Mouse (Mus musculus) lung, postnatal 36 days (tissue): ENCODE measurements around the gene Ikbkg.
"Not testable (repeated sequence)": the region's sequence is repeated elsewhere in the genome, so short reads cannot be mapped to it uniquely, and the experiment has no call there.

Experiments
- DNase-seq: peaks from one replicate; pipeline ENCODE4 v3.0.0; 2022; ENCODE audit warnings: mixed read lengths

The Ikbkg gene

DNA sequence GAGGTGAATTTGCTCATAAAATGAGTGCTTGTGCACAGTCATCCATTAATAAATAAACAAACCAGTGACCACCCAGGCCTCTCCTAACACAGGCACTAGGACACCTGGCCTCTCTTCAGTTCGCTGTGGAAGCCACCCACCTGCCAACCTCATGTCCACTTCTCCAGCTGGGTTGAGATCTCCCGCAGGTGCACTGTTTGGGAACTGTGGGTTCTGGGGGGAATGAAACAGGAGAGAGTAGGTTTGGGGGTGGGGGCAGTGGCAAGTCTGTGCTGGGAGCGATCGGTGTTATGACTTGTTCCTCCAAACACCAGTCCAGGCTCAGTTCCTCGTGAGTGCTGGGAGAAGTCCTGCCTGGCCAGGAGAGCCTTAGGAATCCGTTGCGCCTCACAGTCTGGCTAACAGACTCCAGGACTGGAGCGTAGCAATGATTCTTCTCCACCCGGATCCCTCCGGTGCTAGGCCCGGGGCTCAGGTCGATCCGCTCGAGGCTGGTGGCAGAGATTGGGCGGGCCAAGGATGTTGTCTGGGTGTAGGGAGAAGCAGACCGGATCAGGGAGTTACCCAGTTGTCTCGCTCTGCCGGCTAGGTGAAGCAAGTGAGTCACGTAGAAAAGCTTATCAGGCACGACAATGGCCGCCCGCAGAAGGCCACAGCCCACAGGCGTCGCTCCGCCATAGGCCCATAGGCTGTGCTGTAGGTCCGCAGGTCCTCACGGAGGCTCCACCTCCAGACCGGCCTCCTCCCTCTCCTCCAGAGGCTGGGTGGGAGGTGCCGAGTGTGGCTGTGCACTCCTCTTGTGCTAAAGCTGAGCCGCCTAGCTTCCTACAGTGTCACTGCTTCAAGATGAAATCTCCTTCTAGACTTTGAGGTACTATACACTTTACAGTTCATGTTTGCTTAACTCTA, at the start of gene Ikbkg, which contains the start of gene Fam3a:
TSS of gene Ikbkg (plus strand) at position 756 of the 909 bp plus-strand sequence.
TSS of gene Fam3a (minus strand) at position 738 of the 909 bp plus-strand sequence.
- peak; percentile 92 for DNase-seq

DNA sequence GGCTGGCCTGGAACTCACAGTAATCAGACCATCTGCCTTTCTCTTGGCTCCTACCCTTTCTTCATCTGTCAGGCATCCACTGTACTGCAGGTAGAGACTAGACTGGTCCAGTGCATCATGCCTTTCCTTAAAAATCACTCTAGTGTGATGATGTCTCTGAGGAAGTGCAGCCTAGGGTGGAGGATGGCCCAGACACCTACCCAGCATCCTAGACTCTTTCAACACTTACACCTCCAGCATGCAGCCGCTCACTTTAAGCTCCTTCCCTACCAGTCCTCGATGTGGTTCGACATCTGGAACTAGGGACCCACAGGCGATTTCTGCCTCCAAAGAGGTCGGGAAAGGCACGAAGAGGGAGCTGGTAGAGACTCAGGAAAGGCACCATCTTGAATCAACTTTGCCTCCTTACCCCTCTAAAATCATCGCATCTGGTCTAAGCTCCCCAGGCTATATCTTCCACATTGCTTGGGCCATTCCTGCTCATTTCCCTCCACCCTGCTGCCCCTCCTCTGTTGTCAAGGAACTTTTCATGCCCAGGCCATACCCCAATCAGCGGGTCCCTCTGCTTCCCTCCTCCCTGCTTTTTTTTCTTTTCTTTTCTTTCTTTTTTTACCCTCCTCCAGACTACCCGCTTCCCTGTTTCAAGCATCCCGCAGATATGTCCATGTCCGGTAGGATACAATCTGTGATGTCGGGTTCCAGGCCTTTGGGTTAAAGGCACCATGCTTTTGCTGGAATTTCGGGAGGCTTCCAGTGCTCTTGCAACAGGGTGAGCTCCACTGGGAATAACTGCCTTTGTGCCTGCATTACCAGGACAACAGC, 40.2 kb upstream of the Ikbkg start:
- no peak for DNase-seq

DNA sequence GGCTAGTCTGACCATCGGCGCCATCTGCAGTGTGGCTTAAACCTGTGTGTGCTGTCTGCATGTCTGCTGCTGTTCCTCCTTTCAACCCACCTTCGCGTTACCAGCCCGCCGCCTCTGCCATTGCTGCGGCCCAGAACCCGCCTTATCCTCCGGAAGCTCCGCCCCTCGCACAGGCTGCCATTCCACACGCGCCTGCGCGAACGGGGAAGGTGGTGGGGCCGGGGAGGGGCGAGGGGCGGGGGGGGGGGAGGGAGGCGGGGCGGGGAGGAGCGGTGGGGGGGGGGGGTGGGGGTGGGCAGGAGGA, 39.7 kb upstream of the Ikbkg start, which contains the start of gene Lage3:
TSS of gene Lage3 (minus strand) at position 152 of the 304 bp plus-strand sequence.
- DNase-seq = peak; percentile 88

DNA sequence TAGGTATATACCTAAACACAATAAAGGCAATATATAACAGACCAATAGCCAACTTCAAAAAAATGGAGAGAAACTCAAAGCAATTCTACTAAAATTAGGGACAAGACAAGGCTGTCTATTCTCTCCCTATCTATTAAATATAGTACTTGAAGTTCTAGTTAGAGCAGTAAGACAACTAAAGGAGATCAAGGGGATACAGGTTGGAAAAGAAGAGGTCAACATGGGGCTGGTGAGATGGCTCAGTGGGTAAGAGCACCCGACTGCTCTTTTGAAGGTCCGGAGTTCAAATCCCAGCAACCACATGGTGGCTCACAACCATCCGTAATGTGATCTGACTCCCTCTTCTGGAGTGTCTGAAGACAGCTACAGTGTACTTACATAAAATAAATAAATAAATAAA, 36.0 kb upstream of the Ikbkg start:
- not testable (repeated sequence) for DNase-seq

DNA sequence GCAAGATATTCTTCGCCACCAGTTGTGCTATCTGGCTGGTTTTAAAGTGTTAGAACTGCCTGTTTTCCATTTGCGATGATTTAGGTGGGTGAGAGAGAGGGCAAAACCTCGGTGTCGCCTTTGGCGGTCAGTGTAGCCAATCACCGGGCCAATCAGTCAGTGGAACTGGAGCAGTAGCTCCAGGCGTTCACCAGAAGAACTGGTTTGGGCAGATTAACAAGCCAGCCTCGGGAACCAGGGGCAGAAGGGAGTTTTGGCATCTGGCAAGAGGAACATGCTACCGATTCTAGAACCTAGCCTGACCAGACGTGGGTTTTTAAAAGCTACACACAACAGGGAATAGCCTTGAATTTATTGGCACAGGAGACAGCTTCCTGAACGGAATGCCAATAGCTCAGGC, 33.9 kb upstream of the Ikbkg start:
- peak; percentile 35 for DNase-seq

DNA sequence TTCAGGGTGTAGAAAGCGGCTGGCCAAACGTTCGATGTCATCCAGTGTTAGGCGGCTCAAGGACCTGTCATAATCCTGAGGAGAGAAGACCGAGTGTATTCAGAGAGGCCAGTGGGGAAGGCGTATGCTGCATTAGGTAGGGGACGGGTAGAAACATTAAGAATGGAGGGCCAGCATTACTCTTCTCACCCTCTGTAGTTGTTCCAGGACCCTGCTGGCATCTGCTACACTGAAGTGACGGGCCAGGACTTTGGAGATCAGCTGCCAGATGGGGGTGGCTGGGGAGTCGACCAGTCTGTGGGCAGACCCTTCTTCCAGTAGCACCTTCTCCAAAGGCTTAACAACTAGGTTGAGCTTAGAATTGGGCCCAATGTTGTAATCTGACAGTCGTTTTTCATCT, 25.6 kb upstream of the Ikbkg start:
- DNase-seq = no peak

DNA sequence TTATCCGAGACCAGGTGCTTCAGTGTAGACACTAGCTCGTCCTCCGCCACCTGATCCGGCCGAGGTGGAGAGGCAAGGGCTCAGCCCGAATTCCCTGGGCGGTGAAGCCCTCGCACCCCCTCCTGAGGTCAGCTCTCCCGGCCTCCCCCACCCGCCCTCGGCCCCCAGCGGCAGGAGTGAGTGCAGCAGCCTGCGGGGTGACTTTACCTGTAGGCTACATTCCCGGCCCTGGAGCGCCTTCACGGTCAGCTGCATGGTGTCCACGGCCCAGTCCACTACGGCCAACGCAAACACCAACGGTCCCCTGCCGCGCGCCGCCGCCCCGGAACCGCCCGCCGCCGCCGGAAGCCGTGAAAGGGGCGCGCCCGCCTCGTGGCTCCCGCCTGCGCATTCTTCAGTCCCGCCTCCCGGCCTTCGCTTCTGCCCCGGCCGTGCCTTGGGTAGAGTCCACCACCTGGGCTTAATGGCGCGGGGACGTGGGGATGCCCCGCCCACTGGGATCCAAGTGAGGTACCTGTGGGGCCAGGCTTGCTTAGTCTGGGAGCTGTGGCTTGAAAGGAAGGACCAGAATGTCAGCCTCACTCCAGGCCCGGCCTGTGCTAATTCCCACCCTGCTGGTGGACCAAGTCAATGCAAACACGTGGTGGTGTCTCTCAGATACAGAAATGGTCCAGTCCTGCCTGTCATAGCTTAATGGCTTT, 24.7 kb upstream of the Ikbkg start:
- peak; percentile 75 for DNase-seq

DNA sequence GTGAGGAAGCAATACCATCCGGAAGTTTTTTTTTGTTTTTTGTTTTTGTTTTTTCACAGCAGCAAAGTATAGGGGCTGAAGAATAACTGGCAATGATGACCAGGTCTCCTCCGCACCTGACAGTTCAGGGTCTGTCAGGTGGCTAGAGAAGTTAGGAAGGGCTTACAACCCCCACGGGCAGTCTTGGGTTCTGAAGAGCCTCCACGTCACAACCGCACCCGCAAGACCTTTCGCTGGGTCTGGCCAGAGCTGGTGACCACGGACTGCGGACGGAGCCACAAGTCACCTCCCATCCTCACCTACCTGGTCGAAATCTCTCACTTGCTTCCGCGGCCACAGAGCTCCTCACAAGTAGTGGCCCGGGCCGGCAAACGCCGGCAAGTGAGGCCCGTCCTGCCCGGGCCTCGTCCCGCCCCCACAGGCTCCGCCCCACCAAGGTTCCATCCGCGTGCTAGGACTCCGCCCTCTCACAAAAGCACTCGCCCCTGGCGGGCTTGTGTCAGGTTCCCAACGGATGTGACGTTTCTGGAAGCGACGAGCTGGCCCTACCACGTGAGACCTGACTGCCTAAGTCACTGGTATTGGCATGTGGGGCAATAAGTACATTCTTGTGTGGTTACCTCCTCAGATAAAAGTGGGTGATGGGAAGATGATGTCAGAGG, 20.1 kb upstream of the Ikbkg start, which contains the start of the genes Ubl4a and Slc10a3:
TSS of gene Ubl4a (minus strand) at position 331 of the 662 bp plus-strand sequence.
TSS of gene Slc10a3 (minus strand) at position 462 of the 662 bp plus-strand sequence.
- DNase-seq = peak; percentile 93

DNA sequence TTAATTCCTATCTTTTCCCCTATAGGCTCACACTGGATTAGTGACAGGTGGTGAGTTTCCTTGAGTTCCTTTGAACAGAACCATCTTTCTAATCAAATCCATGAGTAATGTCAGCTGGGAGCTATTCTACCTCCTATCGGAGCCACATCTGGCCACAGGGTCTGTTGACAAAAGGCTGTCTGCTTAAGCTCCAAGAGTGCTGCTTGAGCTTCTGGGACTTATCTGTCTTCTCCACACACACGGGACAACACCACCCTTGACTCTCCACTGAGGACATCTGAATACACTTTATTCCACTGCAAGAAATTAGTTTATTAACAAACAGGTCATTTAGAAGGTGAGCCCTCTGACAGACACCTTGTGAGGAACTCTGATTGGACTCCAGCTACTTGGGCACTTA, 8.6 kb upstream of the Ikbkg start:
- DNase-seq = no peak

DNA sequence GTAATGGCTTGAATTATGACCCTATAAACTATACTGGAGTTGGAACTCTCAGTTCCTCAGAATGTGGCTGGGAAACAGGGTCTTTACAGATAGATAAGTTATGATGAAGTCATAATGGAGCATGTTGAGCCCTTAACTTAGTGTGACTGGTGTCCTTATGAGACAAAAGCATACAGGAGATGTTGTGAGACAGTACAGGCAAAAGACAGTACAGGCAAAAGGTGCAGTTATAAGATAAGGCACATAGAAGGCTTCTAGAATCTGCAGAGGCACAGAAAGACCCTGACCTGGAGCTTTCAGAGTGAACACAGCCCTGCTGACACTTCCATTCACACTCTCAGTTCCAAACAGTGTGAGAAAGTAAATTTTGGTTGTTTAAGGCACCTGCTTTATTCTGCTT, 4.9 kb upstream of the Ikbkg start:
- DNase-seq = no peak

DNA sequence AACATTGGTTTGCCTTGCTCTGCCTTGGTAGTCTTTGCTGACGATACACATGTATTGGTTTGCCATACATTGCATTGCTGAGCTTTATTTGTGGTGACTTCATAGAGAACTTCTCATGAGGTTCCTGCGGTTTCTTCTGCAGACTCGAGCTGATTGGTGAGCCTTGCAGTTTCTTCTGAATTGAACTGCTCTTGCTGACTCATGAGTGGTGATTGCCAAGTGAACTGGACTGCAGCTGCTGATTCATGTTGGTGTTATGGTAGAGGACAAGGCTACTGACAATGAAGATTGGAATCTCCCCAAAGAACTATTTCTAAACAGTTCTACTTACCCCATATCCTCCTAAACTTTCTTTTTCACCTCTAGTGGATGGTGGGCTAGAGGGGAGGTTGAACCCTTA, 7.0 kb downstream of the Ikbkg start:
- no peak for DNase-seq

DNA sequence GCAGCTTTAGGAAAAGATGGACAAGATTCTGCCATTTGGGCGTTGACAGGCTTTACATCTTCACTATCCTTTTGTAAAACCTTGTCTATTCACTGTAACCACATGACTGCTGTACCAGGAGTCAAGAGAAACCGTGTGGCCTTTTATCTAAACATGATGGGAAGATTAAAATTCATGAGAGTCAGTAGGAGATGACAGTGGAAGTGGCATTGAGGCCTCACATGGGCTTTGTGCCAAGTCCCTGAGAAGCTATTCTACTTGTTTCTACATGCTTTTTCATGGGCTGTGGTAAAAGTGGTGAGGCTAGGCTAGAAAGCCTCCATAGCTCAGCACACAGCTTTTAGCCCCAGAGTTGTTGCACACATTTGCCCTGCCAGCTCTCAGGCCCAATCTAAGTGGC, 15.2 kb downstream of the Ikbkg start:
- DNase-seq = no peak

DNA sequence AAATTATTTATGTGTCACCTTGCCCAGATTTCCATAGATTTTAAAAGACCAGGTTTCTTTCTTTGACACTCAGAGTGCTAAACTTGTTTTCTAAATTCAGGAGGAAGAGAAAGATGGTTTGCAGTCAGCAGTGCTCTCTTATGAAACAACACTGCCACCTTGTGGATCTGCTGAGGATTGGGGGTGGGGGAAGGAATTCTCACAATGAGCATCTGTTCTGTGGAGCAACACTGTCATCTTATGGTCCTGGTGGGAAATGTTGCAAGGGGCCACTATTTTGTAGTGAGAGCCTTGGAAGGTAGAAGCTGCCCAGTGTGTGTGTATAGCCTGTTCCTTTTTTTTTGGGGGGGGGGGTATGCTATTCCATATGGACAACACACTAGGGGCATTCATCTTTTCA, 20.3 kb downstream of the Ikbkg start:
- peak; percentile 83 for DNase-seq

DNA sequence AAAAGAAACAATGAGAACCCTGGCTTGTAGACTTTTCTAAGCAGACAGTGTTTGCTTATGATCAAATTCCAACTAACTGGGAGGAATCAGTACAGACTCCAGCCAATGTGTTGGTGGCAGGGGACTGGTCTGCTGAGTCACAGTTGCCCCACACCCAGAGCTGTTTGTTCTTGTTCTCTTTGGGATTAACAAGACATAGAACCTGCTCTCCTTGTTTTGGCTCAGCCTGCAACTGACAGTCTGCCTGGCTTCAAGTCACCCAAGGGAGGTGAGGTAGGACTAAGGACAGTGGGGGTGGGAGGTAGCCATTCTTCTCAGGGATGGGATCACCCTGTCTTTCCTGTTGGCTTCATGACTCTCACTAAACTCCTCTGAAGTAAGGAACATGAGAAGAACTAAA, 31.4 kb downstream of the Ikbkg start:
- DNase-seq = peak; percentile 51

DNA sequence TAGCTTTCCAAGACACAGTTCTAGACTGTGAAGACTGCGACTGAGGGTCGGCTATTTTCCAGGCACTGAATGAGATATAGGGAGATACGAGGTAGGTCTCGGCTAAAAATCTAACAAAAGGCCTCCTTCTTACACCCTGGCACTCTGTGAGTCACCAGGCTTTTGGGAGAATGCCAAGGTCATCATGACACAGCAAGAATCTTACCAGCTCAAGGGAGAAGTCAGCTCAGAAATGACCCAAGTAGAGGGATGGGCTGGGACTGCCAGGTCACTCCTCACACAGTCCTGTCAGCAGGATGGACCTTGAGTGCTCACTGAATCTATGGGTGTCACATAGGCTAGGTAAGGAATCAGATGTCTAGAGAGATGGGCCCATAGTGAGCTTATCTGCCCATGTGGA, 32.1 kb downstream of the Ikbkg start:
- peak; percentile 82 for DNase-seq

DNA sequence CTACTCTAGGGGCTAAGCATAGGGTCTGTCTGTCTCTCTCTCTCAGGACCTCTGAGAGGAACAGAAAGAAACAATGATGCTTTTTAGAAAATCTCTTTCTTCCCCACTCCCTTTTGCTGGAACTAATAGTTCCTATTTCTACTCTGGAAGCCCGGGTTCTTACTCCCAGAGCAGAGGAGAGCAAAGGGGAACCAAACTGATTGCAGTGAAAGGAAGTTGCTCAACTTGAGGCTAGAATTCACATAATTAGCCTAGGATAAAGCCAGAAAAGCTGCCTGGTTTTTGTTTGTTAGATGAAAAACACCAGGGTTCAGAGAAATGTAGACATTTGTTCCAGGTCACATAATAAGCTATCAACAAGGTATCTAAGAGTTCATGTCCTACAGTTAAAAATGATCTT, 33.2 kb downstream of the Ikbkg start:
- peak; percentile 5 for DNase-seq

DNA sequence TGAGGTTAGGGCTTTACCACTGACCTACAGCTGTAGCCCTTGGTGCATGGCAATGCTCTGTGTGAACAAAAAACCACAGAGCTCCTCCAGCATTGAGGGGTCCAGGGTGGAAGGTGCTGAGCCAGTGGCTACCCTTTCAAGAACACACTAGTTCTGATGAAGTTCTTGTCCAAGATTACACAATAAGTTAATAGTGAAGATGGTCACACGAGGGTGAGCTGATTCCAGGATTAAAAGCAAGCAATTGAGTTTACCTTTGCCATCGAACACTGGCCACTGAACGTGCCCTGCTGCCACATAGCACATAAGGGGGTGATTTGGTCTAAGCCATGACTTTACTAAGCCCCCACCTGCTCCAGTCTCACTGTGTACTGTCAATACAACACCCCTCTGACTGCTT, 34.0 kb downstream of the Ikbkg start:
- no peak for DNase-seq

DNA sequence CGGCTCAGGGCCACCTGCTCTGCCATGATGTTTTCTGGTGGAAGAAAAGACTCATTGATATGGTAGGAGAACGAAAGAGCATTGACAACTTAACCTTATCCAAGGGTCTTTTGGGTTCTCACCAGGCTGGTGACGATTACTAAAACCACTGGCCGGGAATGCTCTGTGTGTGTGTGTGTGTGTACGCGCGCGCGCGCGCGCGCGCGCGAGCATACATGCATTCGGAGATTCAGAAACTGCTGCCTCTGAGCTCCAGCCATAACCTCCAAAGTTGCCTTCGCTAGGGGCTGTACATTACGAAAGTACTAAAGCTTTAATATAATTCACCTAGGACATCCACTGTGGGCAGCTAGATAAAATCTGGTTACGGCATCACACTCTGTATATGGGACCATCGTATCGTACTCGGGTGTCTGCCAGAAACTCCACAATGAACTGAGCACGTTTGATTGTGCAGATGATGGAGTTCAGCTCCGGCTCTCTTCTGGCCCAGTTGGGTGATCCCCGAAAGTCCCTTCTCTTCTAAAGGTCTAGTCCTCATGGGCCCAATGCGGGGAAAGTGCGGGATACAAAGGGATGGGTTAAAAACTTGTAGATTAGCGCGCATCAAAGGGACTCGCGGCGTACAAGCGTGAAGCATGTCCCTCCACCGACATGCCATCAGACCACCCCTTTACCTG, 35.2 kb downstream of the Ikbkg start:
- no peak for DNase-seq

DNA sequence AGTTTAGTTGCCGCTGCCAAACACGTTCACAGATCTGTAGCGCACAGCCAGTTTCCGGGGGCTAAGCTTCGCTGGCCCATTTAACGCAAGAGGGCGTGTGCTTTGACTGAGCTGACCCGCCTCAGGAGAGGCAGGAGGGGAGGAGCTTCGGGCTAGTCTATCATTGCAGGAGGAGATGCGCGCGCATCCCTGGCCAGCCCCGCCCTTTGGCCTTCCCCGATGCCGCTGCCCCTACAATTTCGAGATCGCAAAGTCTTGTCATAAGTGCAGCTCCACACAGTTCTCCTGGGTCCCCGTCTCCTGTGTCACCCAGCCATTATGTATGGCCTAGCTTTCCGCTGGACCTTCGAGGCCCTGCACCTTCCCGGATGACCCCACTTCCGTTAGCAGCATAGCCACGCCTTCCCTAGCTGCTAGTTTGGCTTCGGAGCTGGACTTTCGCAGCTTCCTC, 35.8 kb downstream of the Ikbkg start, which contains the start of gene G6pdx:
TSS of gene G6pdx (minus strand) at position 369 of the 451 bp plus-strand sequence.
- peak; percentile 96 for DNase-seq

DNA sequence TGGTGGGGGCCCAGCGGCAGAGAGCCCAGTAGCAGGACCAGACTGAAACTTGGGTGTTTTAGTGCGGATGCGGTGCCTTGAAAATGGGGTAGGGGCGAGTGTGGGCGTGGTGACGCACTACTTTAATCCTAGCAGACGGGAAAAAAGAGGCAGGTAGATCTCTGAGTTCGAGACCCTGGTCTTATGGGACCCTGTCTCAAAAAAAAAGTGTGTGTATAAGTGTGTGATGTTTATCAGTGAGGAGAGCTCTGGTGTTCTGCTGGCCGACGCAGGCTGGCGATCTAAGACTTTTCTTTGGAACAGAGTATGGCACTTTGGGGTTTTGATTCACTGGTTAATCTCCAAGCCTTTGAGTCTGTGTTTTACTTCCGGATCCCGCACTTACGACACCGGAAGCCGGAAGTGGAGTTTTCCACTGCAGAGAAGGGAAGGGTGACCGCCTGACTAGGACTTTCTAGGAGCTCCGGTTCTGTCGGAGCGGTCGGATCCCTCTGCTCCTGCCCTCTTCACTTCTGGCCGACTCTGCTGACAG, 36.3 kb downstream of the Ikbkg start:
- DNase-seq = peak; percentile 89

DNA sequence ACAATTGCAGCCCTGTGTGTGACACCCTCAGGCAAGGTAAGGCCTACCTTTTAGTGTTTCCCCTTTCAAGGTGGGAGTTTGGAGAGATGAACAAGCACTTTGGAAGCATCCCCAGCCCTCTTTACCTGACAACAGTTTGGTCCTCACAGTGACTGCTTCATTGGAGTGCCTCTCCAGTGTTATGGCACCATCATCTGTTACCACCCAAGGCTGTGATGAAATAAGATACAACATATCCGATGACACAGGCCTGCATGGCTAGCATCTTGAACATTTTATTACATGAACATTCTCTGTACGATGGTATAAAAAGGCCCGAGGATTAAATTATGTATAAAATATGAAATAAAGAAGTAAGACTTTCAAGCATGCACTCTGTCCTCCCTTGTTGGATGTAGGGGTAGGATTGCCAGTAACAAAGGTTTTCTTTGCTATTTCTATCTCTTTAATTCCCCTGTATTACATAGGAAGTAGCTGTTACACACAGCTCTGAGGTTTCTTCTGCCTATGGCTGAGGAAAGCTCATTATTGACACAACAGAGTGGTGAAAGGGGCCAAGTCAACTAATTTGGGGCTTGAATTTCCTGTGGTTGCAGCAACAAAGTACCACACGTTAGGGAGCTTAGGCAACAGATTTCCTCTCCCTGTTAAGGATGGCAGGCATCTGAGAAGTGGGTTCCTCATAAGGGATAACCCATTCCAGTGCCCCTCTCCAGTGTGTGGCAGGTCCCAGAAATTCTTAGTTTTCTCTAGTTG, 58.2 kb downstream of the Ikbkg start:
- no peak for DNase-seq
